Mouse (Mus musculus) lung, adult 2 months (tissue): ENCODE measurements around the gene Edem2. TPM values are rescaled to one million over a fixed set of nuclear protein-coding genes. Genes with fewer than 3 reads are reported as not detected.

Experiments used
- DNase-seq: peaks from one replicate; pipeline ENCODE4 v3.0.0; 2022
- H3K4me1 ChIP-seq: fragments of 200-500 bp; 2 replicates; pipeline ENCODE4 v1.6.1; 2011; ENCODE audit warnings: low read length; ENCODE audit not compliant: control insufficient read depth, insufficient read depth
- H3K4me3 ChIP-seq: fragments of 200-500 bp; replicated peaks from 2 replicates; pipeline ENCODE3; 2011; ENCODE audit warnings: low read depth, mild to moderate bottlenecking, control low read depth, low read length; ENCODE audit errors: extremely low read depth
- CTCF ChIP-seq: fragments of 200-500 bp; IDR thresholded peaks from 2 replicates; pipeline ENCODE4 v1.5.1; 2011; ENCODE audit warnings: mild to moderate bottlenecking, low read length, control low read depth; ENCODE audit not compliant: insufficient read depth
- POLR2A ChIP-seq: fragments of 200-500 bp; IDR thresholded peaks from 2 replicates; pipeline ENCODE4 v1.6.1; 2011; ENCODE audit warnings: low read depth, mild to moderate bottlenecking, control low read depth, low read length, borderline replicate concordance; ENCODE audit errors: extremely low read depth
- WGBS: fragments of 180-500 bp; shearing (Covaris S2); methylation state at CpG from one replicate; pipeline ENCODE4 v1.1.7; 2018; 5-methylcytosine and 5-hydroxymethylcytosine counted together
- polyA plus RNA-seq: library from polyadenylated mRNA; depleted of rRNA; stranded (reverse); fragments of >200 nt; gene quantifications from 2 replicates; pipeline ENCODE4 v1.2.3, GENCODE M21; 2012; rRNA removed

Edem2 gene
- polyA plus RNA-seq, result 50.3 and 61.0 TPM in 2 replicates

DNA sequence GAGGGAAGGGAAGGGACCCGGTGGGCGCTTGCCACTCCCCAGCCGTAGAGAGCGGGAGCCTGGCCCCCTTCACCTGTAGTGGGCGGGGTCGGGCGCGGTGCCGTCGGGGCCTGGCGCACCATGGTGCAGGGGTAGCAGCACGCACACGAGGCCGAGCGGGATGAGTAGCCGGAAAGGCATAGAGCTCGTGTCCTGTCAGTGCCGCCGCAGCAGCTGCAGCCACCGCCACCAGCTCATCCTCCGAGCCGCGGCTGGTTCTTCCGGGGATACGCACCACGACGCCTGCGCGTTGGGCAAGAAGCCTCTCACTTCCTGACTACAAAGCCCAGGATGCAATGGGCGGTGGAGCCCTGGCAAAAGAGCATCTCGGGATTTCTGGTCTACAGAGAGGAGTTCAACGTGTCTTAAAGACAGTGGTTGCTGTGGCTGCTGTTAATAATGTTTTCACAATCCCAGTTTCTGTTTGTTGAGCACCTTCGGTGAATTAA, at the start of gene Edem2:
Edem2 (minus strand) TSS at position 318 of the 488 bp plus-strand sequence.
- TF ChIP-seq CTCF (no peak), POLR2A (peak; percentile 97)
- Histone ChIP-seq H3K4me3 (peak within 1 kb of the TSS; percentile 97), H3K4me1 (peaks cover 5% of the 10 kb centered on the region)
- WGBS, result under 1% methylated on average over 33 of the region's 33 CpGs
- peak; percentile 91 for DNase-seq

DNA sequence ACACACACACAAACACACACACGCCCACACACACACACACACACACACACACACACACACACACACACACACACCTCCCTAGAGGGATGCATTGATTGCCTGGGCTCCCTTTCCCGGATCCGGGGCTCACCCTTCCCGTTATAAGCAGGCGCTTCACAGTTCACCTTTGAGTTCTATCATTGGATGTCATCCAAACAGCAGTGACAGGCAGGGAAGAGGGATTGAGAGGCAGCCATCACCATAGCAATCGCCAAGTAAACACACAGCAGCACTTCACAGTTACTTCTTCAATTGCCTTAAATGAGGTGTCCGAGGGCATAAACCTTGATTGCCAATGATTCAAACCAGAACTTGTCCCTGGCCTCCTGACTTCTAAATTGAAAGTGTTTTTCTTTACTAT, 49.8 kb upstream of the Edem2 start:
- Histone ChIP-seq H3K4me3 (no peak overlapping the region), H3K4me1 (peaks cover 4% of the 10 kb centered on the region)
- DNase-seq, result no peak
- no peak for TF ChIP-seq CTCF
- TF ChIP-seq POLR2A, result no peak
- WGBS, result 26% methylated on average over 7 of the region's 7 CpGs

DNA sequence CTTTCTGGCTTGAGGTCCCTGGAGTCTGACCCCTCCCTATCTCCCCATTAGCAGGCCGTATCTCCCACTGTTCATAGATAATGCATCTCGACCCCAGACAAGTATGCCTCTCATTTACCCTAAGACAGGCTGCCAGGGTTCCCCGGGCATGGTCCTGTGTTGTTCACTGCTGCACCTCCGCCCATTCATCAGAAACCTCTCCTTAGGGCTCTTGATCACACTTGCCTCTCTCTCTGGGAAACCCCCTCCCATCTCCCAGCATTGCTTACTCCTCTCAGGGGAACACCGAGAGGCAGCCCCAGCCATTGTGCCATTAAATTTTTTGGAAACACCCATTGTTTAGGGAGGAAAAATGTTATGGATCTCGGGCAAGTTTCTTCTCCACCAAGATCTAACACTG, 48.7 kb upstream of the Edem2 start:
- 62% methylated on average over 6 of the region's 6 CpGs for WGBS
- Histone ChIP-seq H3K4me1 (peaks cover 4% of the 10 kb centered on the region), H3K4me3 (no peak overlapping the region)
- DNase-seq, result no peak
- TF ChIP-seq CTCF, result no peak

DNA sequence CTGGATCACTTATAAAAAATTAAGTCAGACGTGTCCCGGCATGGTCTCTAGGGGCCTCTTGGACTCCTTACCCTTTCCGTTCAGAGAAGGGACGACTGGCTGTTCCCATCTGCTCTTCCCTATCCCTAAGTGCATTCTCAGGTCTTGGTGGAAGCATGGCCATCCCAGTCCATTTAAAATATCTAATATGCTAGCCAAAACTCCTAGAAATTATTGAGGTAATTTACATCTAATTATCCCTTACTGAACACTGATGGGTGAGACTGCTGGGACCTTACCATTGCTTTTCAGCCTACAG, 48.4 kb upstream of the Edem2 start:
- DNase-seq, result no peak
- H3K4me1 ChIP-seq, result peaks cover 4% of the 10 kb centered on the region
- 71% methylated on average over 4 of the region's 4 CpGs for WGBS
- TF ChIP-seq CTCF, result no peak
- no peak for TF ChIP-seq POLR2A
- H3K4me3 ChIP-seq, result no peak overlapping the region

DNA sequence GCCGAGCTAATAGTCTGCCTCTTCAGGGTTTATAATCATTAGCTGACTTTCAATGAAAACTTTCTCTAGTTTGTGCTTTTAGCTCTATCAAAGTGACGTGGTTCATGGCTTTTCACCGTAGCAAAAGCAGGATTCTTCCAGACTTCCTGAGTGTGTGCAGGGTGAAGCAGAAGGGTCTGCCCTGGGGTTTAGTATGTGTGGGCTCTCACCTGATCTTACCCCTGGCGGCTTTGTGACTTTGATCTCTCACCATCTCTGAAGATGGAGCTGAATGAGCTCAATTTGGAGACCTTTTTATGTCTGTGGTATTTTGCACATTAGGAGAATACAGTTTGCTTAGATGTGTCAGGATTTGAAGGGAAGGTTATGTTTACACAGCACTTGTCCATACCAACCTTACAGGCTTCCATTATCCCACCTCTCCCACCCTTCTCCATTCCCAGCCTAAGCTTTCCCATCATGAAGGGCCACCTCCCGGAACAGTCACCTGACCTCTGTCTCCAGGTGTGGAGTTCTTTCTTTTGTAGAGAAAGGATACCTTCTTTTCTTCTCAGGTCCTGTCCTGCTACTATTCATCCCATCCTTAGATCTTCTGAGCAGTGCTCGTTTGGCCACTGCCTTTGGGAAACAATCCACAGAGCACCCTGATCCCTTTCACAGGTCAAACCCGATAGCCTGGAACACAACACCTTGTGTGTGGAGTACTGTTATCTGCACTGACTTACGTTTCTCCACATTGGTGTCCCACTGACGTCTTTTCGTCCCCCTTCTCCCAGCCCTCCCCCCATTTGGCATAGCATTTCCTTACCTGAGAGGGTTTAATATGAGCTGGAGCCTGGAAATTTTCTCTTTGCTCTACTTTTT, 47.8 kb upstream of the Edem2 start:
- WGBS, result 53% methylated on average over 10 of the region's 10 CpGs
- Histone ChIP-seq H3K4me3 (no peak overlapping the region), H3K4me1 (peaks cover 4% of the 10 kb centered on the region)
- DNase-seq, result no peak
- TF ChIP-seq POLR2A, result no peak
- TF ChIP-seq CTCF, result no peak

DNA sequence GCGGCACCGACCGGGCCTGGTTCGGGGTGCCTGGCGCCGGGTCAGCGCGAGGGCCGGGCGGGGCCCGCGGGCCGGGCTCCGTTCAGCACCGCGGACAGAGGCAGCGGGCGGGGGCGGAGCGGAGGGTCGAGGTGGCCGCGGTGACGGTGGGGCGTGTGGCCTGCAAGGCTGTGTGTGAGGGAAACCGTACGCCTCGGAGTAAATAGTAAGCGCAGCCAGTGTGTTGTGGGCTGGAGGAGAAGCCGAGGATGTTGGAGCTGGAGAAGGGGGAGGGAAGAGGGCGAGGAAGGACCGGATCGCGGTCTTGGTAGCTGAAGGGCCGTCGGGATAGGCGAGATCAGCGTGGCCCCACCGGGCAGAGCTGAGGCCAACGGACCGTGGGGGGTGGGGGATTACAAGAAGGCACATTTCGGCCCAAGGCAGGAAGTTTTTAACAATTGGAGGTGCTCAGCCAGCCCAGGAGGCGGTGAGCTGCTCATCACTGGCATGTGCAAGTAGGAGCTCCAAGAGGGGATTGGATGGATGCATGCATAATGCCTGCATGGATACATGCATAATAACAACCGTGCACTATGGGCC, 46.5 kb upstream of the Edem2 start:
- H3K4me3 ChIP-seq, result peak overlapping the region; percentile 21
- 2% methylated on average over 44 of the region's 44 CpGs for WGBS
- H3K4me1 ChIP-seq, result peaks cover 4% of the 10 kb centered on the region
- DNase-seq, result peak; percentile 50
- TF ChIP-seq CTCF (no peak), POLR2A (no peak)

DNA sequence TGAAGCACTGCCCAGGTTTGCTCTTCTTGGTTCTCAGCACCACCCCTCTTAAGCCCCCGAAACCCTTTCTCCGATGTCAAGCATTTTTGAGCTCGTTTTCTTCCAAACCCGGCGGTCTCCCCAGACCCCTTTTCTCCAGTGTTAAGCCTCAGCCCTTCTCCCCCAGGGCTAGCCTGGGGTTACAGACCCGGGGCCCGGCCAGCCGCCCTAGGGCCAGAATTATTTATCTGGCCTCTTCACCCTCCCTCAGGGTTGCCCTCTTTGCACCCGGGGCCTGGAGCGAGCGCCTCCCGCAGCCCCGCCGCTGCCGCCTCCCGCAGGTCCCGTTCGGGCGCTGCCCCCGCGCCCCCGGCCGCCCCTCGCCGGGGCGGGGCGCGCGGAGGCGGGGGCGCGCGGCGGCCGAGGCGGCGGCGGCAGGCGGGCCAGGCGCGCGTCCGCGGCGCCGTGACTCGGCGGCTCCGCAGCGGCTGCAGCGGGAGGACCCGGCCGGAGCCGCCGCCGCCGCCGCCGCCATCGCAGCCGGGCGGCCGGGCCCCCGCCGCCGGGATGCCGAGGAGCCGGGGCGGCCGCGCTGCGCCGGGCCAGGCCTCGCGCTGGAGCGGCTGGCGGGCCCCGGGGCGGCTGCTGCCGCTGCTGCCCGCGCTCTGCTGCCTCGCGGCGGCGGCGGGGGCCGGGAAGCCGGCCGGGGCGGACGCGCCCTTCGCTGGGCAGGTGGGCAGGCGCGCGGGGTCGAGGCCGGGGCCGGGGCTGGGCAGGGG, 45.8 kb upstream of the Edem2 start, which contains the start of gene Mmp24:
Mmp24 (plus strand) TSS at position 416 of the 758 bp plus-strand sequence.
- peak within 1 kb of the TSS; percentile 21 for H3K4me3 ChIP-seq
- H3K4me1 ChIP-seq, result peaks cover 4% of the 10 kb centered on the region
- no peak for TF ChIP-seq CTCF
- TF ChIP-seq POLR2A, result no peak
- DNase-seq, result no peak
- WGBS, result 23% methylated on average over 97 of the region's 100 CpGs

DNA sequence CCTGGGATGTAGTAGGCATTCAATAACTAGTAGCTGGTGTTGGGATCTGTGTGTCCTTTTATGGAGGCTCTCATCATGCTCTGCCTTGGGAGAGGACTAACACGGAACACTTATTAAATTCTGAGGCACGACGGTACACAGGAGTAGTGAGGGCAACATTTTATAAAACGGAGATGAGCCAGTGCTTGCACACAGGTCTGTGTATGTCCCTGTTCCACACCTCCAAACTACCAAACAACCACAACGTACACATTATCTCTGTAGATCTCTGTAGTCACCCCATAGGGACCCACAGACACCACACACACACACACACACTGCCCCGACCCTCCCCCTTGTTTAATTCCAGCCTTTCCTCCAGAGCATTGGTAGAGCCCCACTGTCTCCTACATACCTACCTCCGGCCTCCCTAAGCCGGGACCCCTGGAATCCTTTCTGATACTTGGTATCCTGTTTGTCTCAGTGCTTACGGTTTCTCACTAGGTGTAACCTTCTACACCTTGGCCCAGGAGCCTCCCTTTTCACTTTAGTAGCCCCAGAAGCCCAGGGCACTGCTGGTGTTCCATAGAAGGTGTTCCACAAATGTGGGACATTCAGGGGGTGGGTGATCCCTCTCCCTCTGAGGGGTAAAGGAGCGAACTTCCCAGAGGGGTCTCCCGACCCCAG, 45.1 kb upstream of the Edem2 start:
- TF ChIP-seq POLR2A (no peak), CTCF (no peak)
- WGBS, result 51% methylated on average over 11 of the region's 11 CpGs
- Histone ChIP-seq H3K4me3 (no peak overlapping the region), H3K4me1 (peaks cover 4% of the 10 kb centered on the region)
- no peak for DNase-seq

DNA sequence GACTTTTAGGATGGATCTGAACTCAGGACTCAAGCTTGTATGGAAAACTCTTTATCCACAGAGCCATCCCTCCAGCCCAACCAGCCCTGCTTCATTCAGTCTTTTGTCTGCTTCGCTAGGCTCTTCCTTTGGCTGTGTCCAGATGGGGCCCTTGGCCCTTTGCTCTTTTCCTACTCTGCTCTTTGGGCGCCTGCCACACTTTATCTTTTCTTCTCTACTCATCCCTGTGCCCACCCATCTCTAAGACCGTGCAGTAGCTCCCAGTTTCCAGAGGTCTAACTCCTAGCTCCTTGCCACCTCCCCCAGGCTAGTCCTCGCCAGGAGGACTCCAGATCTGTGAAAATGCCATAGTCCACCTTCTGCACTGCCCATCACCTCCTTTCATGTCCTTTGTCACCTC, 44.4 kb upstream of the Edem2 start:
- TF ChIP-seq POLR2A, result no peak
- TF ChIP-seq CTCF, result no peak
- Histone ChIP-seq H3K4me3 (no peak overlapping the region), H3K4me1 (peaks cover 4% of the 10 kb centered on the region)
- 63% methylated on average over 4 of the region's 4 CpGs for WGBS
- DNase-seq, result no peak

DNA sequence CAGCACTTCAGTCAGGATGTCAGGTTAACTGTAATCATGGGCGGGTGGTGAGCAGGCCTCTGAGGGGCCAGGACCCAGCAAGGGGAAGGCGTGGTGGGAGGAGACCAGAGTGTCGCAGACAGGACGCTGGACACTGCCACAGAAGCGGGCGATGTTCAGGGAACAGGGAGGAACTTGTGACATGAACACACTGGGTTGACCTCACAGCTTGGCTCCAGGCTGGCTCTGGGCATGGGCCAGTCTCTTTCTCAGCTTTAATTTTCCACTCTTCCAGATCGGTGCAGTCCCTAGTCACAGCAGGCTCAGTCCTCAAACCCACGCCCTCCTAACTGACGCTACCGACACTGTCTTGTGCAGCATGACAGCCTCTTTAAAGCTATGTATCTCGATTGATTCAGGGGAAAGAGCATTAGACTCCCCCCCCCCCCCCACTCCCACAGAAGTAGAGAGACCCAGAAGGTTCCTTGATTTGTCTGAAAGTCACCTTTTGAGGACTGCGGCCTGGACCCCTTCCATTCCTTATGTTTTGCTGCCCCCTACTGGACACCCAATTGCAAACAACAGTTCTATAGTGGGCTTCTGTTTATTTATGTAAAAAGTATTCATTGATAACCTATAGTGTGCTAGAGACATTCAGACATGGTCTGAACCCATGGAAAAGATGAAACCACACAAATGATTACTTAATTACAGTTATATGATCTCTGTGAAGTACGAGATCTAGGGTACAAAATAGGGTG, 35.6 kb upstream of the Edem2 start:
- TF ChIP-seq CTCF, result peak; percentile 27; the same call in 1 of the 2 replicates
- no peak for TF ChIP-seq POLR2A
- DNase-seq, result peak; percentile 50
- H3K4me3 ChIP-seq, result no peak overlapping the region
- no peaks in the 10 kb centered on the region for H3K4me1 ChIP-seq
- 52% methylated on average over 13 of the region's 13 CpGs for WGBS
